Mouse (Mus musculus) thymus, adult 2 months (tissue): ENCODE results near the gene Kmt2e. TPM values are rescaled to one million over a fixed set of nuclear protein-coding genes. Genes with fewer than 3 reads are reported as not detected.
A peak's percentile ranks its signal among the peaks of the same experiment; 100 is the strongest.

Experiments used
- DNase-seq: peaks from one replicate; pipeline ENCODE4 v3.0.0; 2021
- H3K27ac ChIP-seq: fragments of 200-500 bp; 2 replicates; pipeline ENCODE4 v1.5.1; 2012; ENCODE audit warnings: low read length, control low read depth; ENCODE audit not compliant: control insufficient read depth, insufficient read depth
- H3K27me3 ChIP-seq: fragments of 200-500 bp; 2 replicates; pipeline ENCODE4 v1.6.1; 2012; ENCODE audit warnings: mild to moderate bottlenecking, low read length, moderate library complexity, mixed read lengths; ENCODE audit not compliant: control insufficient read depth, insufficient read depth
- H3K36me3 ChIP-seq: fragments of 200-500 bp; 2 replicates; pipeline ENCODE4 v1.6.1; 2012; ENCODE audit warnings: mild to moderate bottlenecking, low read length, moderate library complexity; ENCODE audit not compliant: control insufficient read depth, insufficient read depth
- H3K4me1 ChIP-seq: fragments of 200-500 bp; replicated peaks from 2 replicates; pipeline ENCODE4 v1.6.1; 2012; ENCODE audit warnings: low read length; ENCODE audit not compliant: control insufficient read depth, insufficient read depth
- H3K4me3 ChIP-seq: fragments of 200-500 bp; 2 replicates; pipeline ENCODE4 v1.5.1; 2012; ENCODE audit warnings: mild to moderate bottlenecking, low read length, control low read depth, moderate library complexity; ENCODE audit not compliant: control insufficient read depth, insufficient read depth
- CTCF ChIP-seq: fragments of 200-500 bp; IDR thresholded peaks from 2 replicates; pipeline ENCODE4 v1.5.1; 2012; ENCODE audit warnings: mild to moderate bottlenecking, control low read depth, low read length, moderate library complexity, borderline replicate concordance; ENCODE audit not compliant: control insufficient read depth, poor library complexity, insufficient read depth; ENCODE audit errors: extremely low read depth
- POLR2A ChIP-seq: fragments of 200-500 bp; IDR thresholded peaks from 2 replicates; pipeline ENCODE4 v1.6.1; 2012; ENCODE audit warnings: mild to moderate bottlenecking, low read length, control low read depth, moderate library complexity; ENCODE audit not compliant: control insufficient read depth, poor library complexity, insufficient read depth; ENCODE audit errors: extremely low read depth
- WGBS: fragments of 180-500 bp; shearing (Covaris S2); methylation state at CpG from one replicate; pipeline ENCODE4 v1.1.7; 2018; 5-methylcytosine and 5-hydroxymethylcytosine counted together
- polyA plus RNA-seq: library from polyadenylated mRNA; depleted of rRNA; stranded (reverse); fragments of >200 nt; gene quantifications from 2 replicates; pipeline ENCODE4 v1.2.3, GENCODE M21; 2012

Gene Kmt2e
- polyA plus RNA-seq, 1 experiment, result 37.0 TPM

GRCm38 (mm10) chr5:23431070-23431864 is 3.0 kb upstream of the Kmt2e start:
- Histone ChIP-seq H3K36me3 (peaks cover 7% of the 10 kb centered on the region; the same call in 1 of the 2 replicates), H3K4me3 (no peak overlapping the region), H3K27me3 (no peaks in the 10 kb centered on the region), H3K27ac (no peak overlapping the region), H3K4me1 (peaks cover 3% of the 10 kb centered on the region; the same call in 1 of the 2 replicates)
- WGBS, result 5% methylated on average over 10 of the region's 10 CpGs
- DNase-seq, result no peak
- TF ChIP-seq CTCF (no peak), POLR2A (no peak)

- H3K4me1 ChIP-seq, result no peaks in the 10 kb centered on the region; the same call in 1 of the 2 replicates
- no peak for DNase-seq
- no peaks in the 10 kb centered on the region for H3K27me3 ChIP-seq
- no peak for TF ChIP-seq POLR2A
- no peak for TF ChIP-seq CTCF
- peak overlapping the region; percentile 96 for H3K27ac ChIP-seq
- peak overlapping the region; percentile 81 for H3K4me3 ChIP-seq
- WGBS, result 3% methylated on average over 10 of the region's 10 CpGs
- H3K36me3 ChIP-seq, result peaks cover 3% of the 10 kb centered on the region; the same call in 1 of the 2 replicates
These were observed 2.1 kb upstream of the Kmt2e start for GRCm38 (mm10) chr5:23431948-23432707.

- Histone ChIP-seq H3K4me3 (peak overlapping the region; percentile 95), H3K27ac (peak overlapping the region; percentile 96), H3K36me3 (no peaks in the 10 kb centered on the region), H3K27me3 (no peaks in the 10 kb centered on the region), H3K4me1 (no peaks in the 10 kb centered on the region; the same call in 1 of the 2 replicates)
- TF ChIP-seq POLR2A (peak; percentile 100), CTCF (no peak; the same call in 1 of the 2 replicates)
- WGBS, result under 1% methylated on average over 61 of the region's 61 CpGs
- peak; percentile 97 for DNase-seq
These were observed 1.3 kb upstream of the Kmt2e start for GRCm38 (mm10) chr5:23432708-23433645.

GRCm38 (mm10) chr5:23434598-23435481 is 599 bp downstream of the Kmt2e start:
- DNase-seq, result peak; percentile 80
- TF ChIP-seq POLR2A, result no peak; the same call in 1 of the 2 replicates
- no peak for TF ChIP-seq CTCF
- H3K4me3 ChIP-seq, result peak overlapping the region; percentile 95
- no peaks in the 10 kb centered on the region; the same call in 1 of the 2 replicates for H3K4me1 ChIP-seq
- under 1% methylated on average over 46 of the region's 46 CpGs for WGBS
- H3K27me3 ChIP-seq, result no peaks in the 10 kb centered on the region
- H3K36me3 ChIP-seq, result no peaks in the 10 kb centered on the region
- H3K27ac ChIP-seq, result peak overlapping the region; percentile 98

- DNase-seq, result peak; percentile 34
- H3K4me1 ChIP-seq, result no peaks in the 10 kb centered on the region; the same call in 1 of the 2 replicates
These were observed 1.4 kb downstream of the Kmt2e start for GRCm38 (mm10) chr5:23435482-23436125.

More at GRCm38 (mm10) chr5:23435482-23436125, 1.4 kb downstream of the Kmt2e start:
- no peaks in the 10 kb centered on the region for H3K27me3 ChIP-seq
- WGBS, result under 1% methylated on average over 13 of the region's 13 CpGs
- TF ChIP-seq POLR2A (no peak; the same call in 1 of the 2 replicates), CTCF (no peak)
- no peaks in the 10 kb centered on the region for H3K36me3 ChIP-seq
- peak overlapping the region; percentile 95 for H3K4me3 ChIP-seq
- H3K27ac ChIP-seq, result peak overlapping the region; percentile 98
